Mouse (Mus musculus) central nervous system, embryonic 11.5 days (tissue): ENCODE measurements around the gene Nxpe4. TPM values are rescaled to one million over a fixed set of nuclear protein-coding genes. Genes with fewer than 3 reads are reported as not detected.

Experiments used
- polyA plus RNA-seq: library from polyadenylated mRNA; depleted of rRNA; stranded (reverse); fragments of >200 nt; gene quantifications from 2 replicates; pipeline ENCODE4 v1.2.3, GENCODE M21; 2012; rRNA removed

Nxpe4 gene
- 3.5 and 6.3 TPM in 2 replicates for polyA plus RNA-seq

GRCm38 (mm10) chr9:48161505-48162192 is at the start of gene Nxpe4:
TSS of gene Nxpe4 (plus strand) at chr9:48162023.

GRCm38 (mm10) chr9:48353148-48353698 is 191.4 kb downstream of the Nxpe4 start, which contains the start of gene Nxpe2:
TSS of gene Nxpe2 (minus strand) at chr9:48353454.

Other genes with a start within 250 kb of the Nxpe4 start
- 6.0 and 7.6 TPM in 2 replicates for gene Nxpe2, start 191.4 kb downstream of the Nxpe4 start, polyA plus RNA-seq